Mouse (Mus musculus) small intestine, adult 2 months (tissue): ENCODE measurements around the gene Asmt.

Experiments used
- CTCF ChIP-seq: fragments of 200-500 bp; IDR thresholded peaks from 2 replicates; pipeline ENCODE4 v1.5.1; 2012; ENCODE audit warnings: low read depth, mild to moderate bottlenecking, control low read depth, inconsistent platforms, low read length, moderate library complexity, mixed read lengths; ENCODE audit not compliant: insufficient replicate concordance, insufficient read length; ENCODE audit errors: extremely low read depth
- POLR2A ChIP-seq: fragments of 200-500 bp; IDR thresholded peaks from 2 replicates; pipeline ENCODE4 v1.6.1; 2012; ENCODE audit warnings: low read depth, mild to moderate bottlenecking, control low read depth, inconsistent platforms, low read length, moderate library complexity

DNA sequence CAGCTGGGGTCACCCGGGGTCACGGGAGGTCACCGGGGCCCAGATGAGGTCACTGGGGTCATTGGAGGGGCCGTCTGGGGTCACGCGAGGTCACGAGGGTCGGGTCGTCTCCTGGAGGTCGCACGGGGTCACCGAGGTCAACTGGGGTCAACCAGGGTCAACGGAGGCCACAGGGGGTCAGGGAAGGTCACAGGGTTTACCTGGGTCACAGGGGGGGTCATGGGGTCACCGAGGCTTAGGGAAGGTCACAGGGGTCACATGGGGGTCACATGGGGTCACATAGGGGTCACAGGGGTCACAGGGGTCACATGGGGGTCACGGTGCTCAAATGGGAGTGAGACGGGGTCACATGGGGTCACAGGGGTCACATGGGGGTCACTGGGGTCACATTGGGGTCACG is 4.8 kb downstream of the Asmt start:
- TF ChIP-seq CTCF: no peak
- TF ChIP-seq POLR2A: no peak
